Mouse (Mus musculus) heart, postnatal 10 days (tissue): Measurements from ENCODE around the gene Slco1c1. TPM values are rescaled to one million over a fixed set of nuclear protein-coding genes. Genes with fewer than 3 reads are reported as not detected.
"Not testable (repeated sequence)": the region's sequence is repeated elsewhere in the genome, so short reads cannot be mapped to it uniquely, and the experiment has no call there.

Source experiments
- DNase-seq, 2 experiments: peaks; one replicate each; pipeline ENCODE4 v3.0.0; 2021
- intact Hi-C: fragments of 180-260 bp; cut with DNase I; formaldehyde crosslinking; loops from one replicate; pipeline ENCODE4 v1.15.1; 2025
- total RNA-seq, 2 experiments: library from RNA; stranded (reverse); gene quantifications; 2 replicates each; pipeline ENCODE4 v1.2.3; 2021

Gene Slco1c1
- total RNA-seq, 2 experiments from 2014 or later: 0.47 to 1.1 TPM

DNA sequence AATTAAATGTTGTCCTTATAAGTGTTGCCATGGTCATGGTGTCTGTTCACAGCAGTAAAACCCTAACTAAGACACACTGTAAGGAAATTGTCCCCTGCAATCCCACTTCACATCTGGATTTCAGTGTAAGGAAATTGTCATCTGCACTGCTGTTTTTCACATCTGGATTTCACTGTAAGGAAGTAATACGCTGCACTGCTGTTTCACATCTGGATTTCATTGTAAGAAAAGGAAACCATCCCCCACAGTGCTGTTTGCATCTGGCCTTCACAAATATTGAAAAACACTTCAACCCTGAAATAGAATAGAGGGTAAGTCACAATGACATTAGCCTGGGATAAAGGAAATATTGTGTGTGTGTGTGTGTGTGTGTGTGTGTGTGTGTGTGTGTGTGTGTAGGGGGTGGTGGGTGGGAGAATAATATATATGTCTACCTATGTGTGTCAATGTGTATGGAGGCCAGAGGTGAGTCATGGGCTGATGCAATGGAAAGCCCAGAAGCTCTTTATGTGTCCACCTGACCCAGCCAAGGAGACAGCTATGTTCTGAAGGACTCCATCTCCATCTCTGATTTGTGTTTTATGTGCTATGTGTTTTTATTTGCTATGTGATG, 60.7 kb downstream of the Slco1c1 start:
- intact Hi-C loops: no loop called here

DNA sequence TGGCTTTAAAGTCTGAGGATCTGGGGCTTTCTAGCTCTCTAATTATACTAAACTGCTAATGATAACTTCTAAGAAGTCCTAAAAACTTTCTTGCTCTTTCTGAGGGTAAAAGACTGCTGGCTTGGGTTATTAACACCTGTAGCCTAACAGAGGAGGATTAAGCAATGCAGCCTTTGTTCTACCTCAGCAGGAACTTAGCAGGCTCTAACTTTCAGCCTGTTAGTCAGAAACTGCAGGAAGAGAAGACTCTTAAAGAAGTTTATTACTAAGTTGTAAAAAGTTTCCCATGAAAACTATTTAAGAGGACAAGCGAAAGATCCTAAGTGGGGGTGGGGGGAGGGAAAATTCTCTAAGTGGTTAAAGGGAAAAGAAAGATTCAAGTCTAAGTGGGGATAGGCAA, 65.8 kb downstream of the Slco1c1 start:
- no peak for DNase-seq

More for the DNA sequence above, 60.7 kb downstream of the Slco1c1 start:
- no peak for DNase-seq

DNA sequence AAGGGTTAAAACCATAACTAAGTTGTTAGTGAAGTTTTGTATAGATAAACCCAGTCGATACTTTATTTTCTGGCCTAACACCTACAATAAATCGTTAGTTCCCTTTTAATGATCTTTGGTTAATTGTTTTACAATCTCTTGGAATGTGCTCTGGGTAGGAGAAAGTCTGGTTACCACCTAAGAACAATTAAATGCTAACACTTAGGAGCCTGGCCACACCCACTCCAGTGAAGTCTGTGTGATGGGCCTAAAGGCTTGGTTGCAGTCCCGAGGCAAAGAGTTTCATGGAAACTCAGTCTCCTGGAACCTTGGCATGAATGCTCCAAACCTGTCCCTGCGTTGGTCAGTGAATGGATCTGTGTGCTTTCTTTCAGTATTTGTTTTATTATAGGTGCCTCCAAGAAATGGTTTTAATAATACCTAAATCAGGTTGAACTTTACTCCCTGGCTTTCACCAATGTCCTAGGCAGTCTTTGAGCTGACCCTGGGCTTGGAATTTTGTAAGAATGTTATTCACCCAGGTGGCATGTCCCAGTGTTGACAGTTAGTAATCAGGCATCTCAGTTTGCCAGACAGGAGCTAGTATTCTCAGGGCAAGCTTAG, 66.5 kb downstream of the Slco1c1 start:
- DNase-seq, intact Hi-C loops: not testable (repeated sequence)

More for the DNA sequence above, 65.8 kb downstream of the Slco1c1 start:
- intact Hi-C loops: no loop called here

DNA sequence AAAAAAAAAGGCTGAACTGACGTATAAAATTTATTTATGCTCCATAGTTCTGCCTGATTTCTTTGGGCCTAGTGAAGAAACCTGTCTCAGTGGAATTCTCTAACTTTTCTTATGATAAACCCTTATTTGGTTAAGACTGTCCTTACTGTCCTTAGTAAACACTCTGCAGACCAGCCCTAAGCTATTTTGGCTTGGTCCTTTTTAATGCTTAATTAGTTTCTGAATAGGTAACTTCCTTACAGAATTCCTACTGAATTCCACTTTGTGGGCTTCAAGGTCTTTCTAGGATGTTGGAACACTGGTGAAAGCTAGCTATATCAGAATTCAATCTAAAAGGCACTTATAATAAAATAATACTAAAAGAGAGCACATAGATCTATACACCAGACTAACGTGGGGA, 71.9 kb downstream of the Slco1c1 start:
- intact Hi-C loops: no loop called here
- no peak for DNase-seq

DNA sequence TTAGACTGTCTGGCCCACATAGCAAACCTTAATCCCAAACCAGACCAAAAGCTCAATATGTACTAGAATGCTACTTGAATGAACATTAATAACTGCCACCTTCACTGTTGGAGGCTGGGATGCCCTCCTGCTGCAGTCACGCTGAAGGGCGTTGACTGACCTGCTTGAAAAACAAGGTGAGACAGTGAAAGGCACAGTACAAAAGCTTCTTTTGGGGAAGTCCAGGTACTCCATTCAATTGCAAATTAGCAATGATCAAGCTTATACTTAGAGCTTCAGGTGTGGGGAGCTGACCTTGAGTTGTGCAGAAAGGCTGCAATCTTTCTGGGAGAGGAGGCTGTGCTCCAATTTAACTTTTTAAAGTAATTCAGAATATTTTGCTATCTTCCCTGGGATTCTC, 72.9 kb downstream of the Slco1c1 start:
- no peak for DNase-seq
- intact Hi-C loops: no loop called here

DNA sequence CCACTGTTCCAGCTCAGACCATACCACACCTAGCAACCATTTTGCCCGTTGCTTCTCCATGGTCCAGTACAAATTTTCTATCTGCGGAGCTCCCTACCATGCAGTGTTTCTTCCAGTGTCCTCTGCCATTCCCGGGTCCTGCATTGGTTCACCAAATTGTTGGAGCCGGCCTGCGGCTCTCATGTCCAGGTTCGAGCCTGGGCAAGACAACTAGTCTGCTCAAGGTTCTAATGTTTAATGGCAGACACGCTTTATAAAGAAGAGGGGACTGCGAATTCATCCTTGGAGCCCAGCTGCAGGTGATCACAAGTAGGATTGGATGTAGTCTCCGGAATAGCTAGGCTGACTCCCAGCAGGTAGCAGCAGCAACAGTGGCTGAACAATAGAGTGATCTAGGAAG, 76.8 kb downstream of the Slco1c1 start:
- intact Hi-C loops: no loop called here

DNA sequence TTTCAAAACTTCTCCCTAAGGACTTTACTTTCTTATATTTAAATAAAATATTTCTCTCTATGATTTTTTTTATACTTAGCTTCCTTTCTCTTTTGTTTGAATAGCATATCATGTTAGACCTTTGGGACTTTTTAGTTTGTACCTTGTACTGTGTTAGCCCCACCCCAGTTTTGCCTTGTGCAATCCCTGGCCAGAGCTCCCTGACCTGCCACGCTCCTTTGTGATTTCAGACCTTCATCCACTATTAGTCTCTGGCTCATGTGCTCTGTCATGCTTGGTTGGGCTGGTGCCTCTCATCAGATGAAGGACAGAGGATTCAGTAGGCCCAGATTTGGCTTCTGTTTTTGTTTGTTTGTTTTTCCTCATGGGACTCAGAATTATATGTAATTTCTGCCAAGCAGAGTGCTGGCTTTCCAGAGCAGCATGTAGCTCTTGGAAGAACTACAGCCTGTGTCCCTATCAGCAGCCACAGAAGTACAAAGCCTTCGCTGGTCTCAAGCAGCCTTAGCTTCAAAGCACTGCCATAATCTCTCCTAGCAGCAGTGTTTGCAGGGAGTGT, 86.6 kb downstream of the Slco1c1 start:
- no peak for DNase-seq
- intact Hi-C loops: no loop called here

More for the DNA sequence above, 76.8 kb downstream of the Slco1c1 start:
- DNase-seq: no peak

DNA sequence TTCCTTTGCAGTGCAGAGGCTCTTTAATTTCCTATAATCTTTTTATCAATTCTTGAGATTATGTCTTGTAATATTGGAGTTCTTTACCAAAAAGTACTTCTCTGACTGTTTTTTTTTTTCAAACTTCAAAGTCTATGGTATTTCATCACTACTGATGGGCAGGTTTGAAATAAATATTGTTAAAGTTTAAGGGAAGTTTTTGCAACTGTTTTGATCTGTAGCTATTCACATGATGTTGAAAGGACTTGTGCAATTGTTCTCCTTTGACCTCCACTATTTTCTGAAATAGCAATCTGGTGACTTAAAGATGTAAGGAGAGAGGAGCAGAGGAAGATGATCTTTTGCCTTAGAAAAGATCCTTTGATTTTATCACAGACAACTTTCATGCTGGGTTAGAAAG, 89.8 kb downstream of the Slco1c1 start:
- DNase-seq: no peak
- intact Hi-C loops: no loop called here

DNA sequence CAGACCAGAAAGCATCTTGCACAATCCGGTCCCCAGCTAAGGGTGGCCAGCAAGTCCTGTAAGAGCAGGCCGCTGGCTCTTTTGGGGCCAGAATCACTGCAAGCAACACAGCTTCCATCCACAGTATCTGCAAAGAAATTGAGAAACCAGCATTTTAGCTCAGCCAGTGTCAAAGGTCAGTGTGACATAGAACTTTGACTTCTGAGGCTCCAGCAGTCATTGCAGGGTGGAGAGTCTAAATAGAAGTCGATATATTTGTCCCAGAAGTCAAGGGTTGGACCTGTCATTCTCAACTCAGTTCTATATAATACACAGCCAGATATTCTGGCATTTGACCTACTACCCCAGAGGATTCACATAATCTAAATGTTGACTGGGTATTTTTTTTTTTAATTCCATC, 91.2 kb downstream of the Slco1c1 start:
- no peak for DNase-seq

More for the DNA sequence above, 91.2 kb downstream of the Slco1c1 start:
- intact Hi-C loops: no loop called here

Other genes starting within 250 kb of the Slco1c1 start
- gene Slco1b2, start 105.2 kb downstream of the Slco1c1 start, total RNA-seq: not detected
- not detected for gene Gm5724, start 249.4 kb downstream of the Slco1c1 start, total RNA-seq